Comparison of ENCODE assay signal across 19 mouse cellular contexts in the genomic region with DNA sequence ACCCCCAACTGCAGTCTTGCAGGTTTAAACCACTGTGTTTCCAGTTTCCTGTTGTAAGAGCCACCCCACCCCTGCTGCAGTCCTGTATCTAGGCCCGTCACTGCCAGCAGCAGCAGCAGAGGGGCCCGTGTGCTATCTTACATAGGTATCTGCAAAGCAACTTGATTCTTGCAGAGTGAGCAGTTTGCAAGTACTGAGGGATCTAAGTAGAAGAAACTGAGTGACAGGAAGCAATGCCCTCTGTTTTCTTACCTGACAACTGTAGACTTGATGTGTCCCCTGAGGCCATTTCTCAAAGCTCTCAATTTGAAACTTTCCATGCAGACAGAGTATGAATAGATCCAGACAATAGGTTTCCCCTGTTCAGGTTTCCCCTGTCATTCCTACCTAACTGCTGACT.
DNase-seq lines count a peak whose midpoint lies in the region; ATAC-seq and TF ChIP-seq lines count a peak whose summit lies in the region.
"Had no signal": no experiment of that assay in that cellular context is flagged by ENCODE, and none has a peak within 500 bp of the region (broad histone marks: within the 10 kb centered on the region; RNA-seq: fewer than 3 reads in every experiment).

No protein-coding gene starts in this region.

- peak overlapping the region; percentile 58 for H3K27ac ChIP-seq in liver, postnatal 0 days (ENCODE audit: low read depth)
- H3K27ac ChIP-seq in liver, embryonic 12.5 days = no peak overlapping the region
- H3K27ac ChIP-seq in embryonic facial prominence, embryonic 12.5 days = peak overlapping the region; percentile 50; the same call in 1 of the 2 replicates
- peak overlapping the region; percentile 86 for H3K27ac ChIP-seq in thymus, adult 2 months (ENCODE audit: control insufficient read depth, insufficient read depth, low read length)
- no peak overlapping the region for H3K27ac ChIP-seq in gastrocnemius, adult 2 months
- H3K27ac ChIP-seq: forebrain, embryonic 13.5 days; left cerebral cortex, adult 2 months; midbrain, embryonic 10.5 days had no signal

- TF ChIP-seq EP300 in liver, postnatal 0 days (IDR thresholded peaks at IDR 0.05; ENCODE audit: low read depth) = no peak

- H3K9me3 ChIP-seq in liver, postnatal 0 days (ENCODE audit: low read length) = no peaks in the 10 kb centered on the region
- no peaks in the 10 kb centered on the region for H3K9me3 ChIP-seq in liver, embryonic 12.5 days (replicated peaks)
- H3K9me3 ChIP-seq in embryonic facial prominence, embryonic 12.5 days = no peaks in the 10 kb centered on the region
- H3K9me3 ChIP-seq: forebrain, embryonic 13.5 days had no signal

- WGBS in liver, postnatal 0 days (ENCODE audit: insufficient replicate concordance) = 42% methylated on average over 2 of the region's 2 CpGs
- WGBS in liver, embryonic 12.5 days (ENCODE audit: insufficient replicate concordance) = 14% methylated on average over 2 of the region's 2 CpGs
- 41% methylated on average over 2 of the region's 2 CpGs for WGBS in embryonic facial prominence, embryonic 12.5 days
- 8% methylated on average over 2 of the region's 2 CpGs for WGBS in thymus, adult 2 months

- no peaks in the 10 kb centered on the region for H3K36me3 ChIP-seq in liver, postnatal 0 days (replicated peaks; ENCODE audit: insufficient read depth, low read length)
- no peaks in the 10 kb centered on the region for H3K36me3 ChIP-seq in liver, embryonic 12.5 days
- no peaks in the 10 kb centered on the region for H3K36me3 ChIP-seq in embryonic facial prominence, embryonic 12.5 days
- no peaks in the 10 kb centered on the region for H3K36me3 ChIP-seq in thymus, adult 2 months (ENCODE audit: control insufficient read depth, insufficient read depth, low read length)
- H3K36me3 ChIP-seq: midbrain, embryonic 10.5 days had no signal

- no peak for TF ChIP-seq CTCF in liver, postnatal 0 days (IDR thresholded peaks at IDR 0.05; ENCODE audit: low read depth)
- no peak for TF ChIP-seq CTCF in thymus, adult 2 months (IDR thresholded peaks at IDR 0.05; ENCODE audit: borderline replicate concordance, control insufficient read depth, extremely low read depth, insufficient read depth, low read length, poor library complexity)
- no peak for TF ChIP-seq CTCF in gastrocnemius, adult 2 months (IDR thresholded peaks at IDR 0.05)

- no peak for TF ChIP-seq POLR2A in thymus, adult 2 months (IDR thresholded peaks at IDR 0.05; ENCODE audit: control insufficient read depth, extremely low read depth, insufficient read depth, low read length, poor library complexity)

- H3K4me3 ChIP-seq in liver, postnatal 0 days (ENCODE audit: low read depth, low read length) = no peak overlapping the region
- no peak overlapping the region for H3K4me3 ChIP-seq in liver, embryonic 12.5 days
- H3K4me3 ChIP-seq in embryonic facial prominence, embryonic 12.5 days = no peak overlapping the region
- H3K4me3 ChIP-seq in thymus, adult 2 months (ENCODE audit: control insufficient read depth, insufficient read depth, low read length) = no peak overlapping the region
- H3K4me3 ChIP-seq in gastrocnemius, adult 2 months = no peak overlapping the region
- H3K4me3 ChIP-seq: erythroblast, embryonic 14.5 days; forebrain, embryonic 13.5 days; left cerebral cortex, adult 2 months; midbrain, embryonic 10.5 days had no signal

- H3K4me2 ChIP-seq in liver, postnatal 0 days (ENCODE audit: low read depth, low read length) = no peak overlapping the region
- no peak overlapping the region for H3K4me2 ChIP-seq in liver, embryonic 12.5 days
- H3K4me2 ChIP-seq in embryonic facial prominence, embryonic 12.5 days (replicated peaks) = no peak overlapping the region
- H3K4me2 ChIP-seq: forebrain, embryonic 13.5 days had no signal

- H3K4me1 ChIP-seq in liver, postnatal 0 days (ENCODE audit: insufficient read depth) = no peaks in the 10 kb centered on the region
- peaks cover 18% of the 10 kb centered on the region; the same call in 1 of the 2 replicates for H3K4me1 ChIP-seq in liver, embryonic 12.5 days
- peaks cover 8% of the 10 kb centered on the region for H3K4me1 ChIP-seq in embryonic facial prominence, embryonic 12.5 days
- H3K4me1 ChIP-seq in thymus, adult 2 months (replicated peaks; ENCODE audit: control insufficient read depth, insufficient read depth, low read length) = peaks cover 23% of the 10 kb centered on the region
- H3K4me1 ChIP-seq: forebrain, embryonic 13.5 days; midbrain, embryonic 10.5 days had no signal

- no peak overlapping the region for H3K9ac ChIP-seq in liver, postnatal 0 days (replicated peaks)
- no peak overlapping the region for H3K9ac ChIP-seq in liver, embryonic 12.5 days
- H3K9ac ChIP-seq in embryonic facial prominence, embryonic 12.5 days = no peak overlapping the region
- H3K9ac ChIP-seq: forebrain, embryonic 13.5 days had no signal

- no peak for DNase-seq in liver, postnatal 0 days
- peak; percentile 29 for DNase-seq in thymus, adult 2 months
- no peak for DNase-seq in adipocyte (ENCODE audit: low spot score)
- no peak for DNase-seq in layer of hippocampus, adult 9-11 months
- DNase-seq in gastrocnemius, adult 2 months = no peak
- DNase-seq: adrenal gland, postnatal 14 days; cerebellum, adult 11 months; cerebellum, postnatal 14 days; gastrocnemius, postnatal 10 days; kidney, adult 2 months; kidney, postnatal 14 days; left cerebral cortex, postnatal 4 days; lung, adult 18-20 months had no signal

- ATAC-seq in liver, postnatal 0 days = no peak
- no peak for ATAC-seq in liver, embryonic 12.5 days
- ATAC-seq in embryonic facial prominence, embryonic 12.5 days (ENCODE audit: insufficient number of reproducible peaks, insufficient read depth, low FRiP score, low TSS enrichment) = no peak
- ATAC-seq: forebrain, embryonic 13.5 days had no signal

- intact Hi-C loops in gastrocnemius, adult 2 months (cut with DNase I) = no loop called here

- H3K27me3 ChIP-seq in liver, postnatal 0 days (ENCODE audit: insufficient read depth, low read length) = no peaks in the 10 kb centered on the region
- H3K27me3 ChIP-seq in liver, embryonic 12.5 days (replicated peaks) = no peaks in the 10 kb centered on the region
- H3K27me3 ChIP-seq in embryonic facial prominence, embryonic 12.5 days = no peaks in the 10 kb centered on the region
- H3K27me3 ChIP-seq in thymus, adult 2 months (ENCODE audit: control insufficient read depth, insufficient read depth, low read length) = no peaks in the 10 kb centered on the region
- H3K27me3 ChIP-seq: forebrain, embryonic 13.5 days had no signal

Comparison
In these comparisons a context has a peak if more than half of its experiments do, and no peak if none do; other contexts are left out.
1. H3K27ac ChIP-seq: peak in liver, postnatal 0 days (single experiment), embryonic facial prominence, embryonic 12.5 days (single experiment) and thymus, adult 2 months (single experiment); none in liver, embryonic 12.5 days (single experiment) and gastrocnemius, adult 2 months (single experiment).